Mouse (Mus musculus) Patski (cell line): ENCODE results near the gene Gm17720. TPM values are rescaled to one million over a fixed set of nuclear protein-coding genes. Genes with fewer than 3 reads are reported as not detected.
"Not testable (repeated sequence)": the region's sequence is repeated elsewhere in the genome, so short reads cannot be mapped to it uniquely, and the experiment has no call there.

Experiments
- ATAC-seq: fragments of 100-300 bp; one replicate; pipeline ENCODE4 v1.8.0; 2021
- CTCF ChIA-PET: fragments of 350-600 bp; sonication (Branson Sonifier 250); formaldehyde crosslinking; loops from one replicate; lab custom pipeline; 2022; ENCODE audit warnings: inconsistent platforms; lab: Charles Lee
- POLR2A ChIA-PET: fragments of 350-600 bp; sonication (Branson Sonifier 250); formaldehyde crosslinking; loops from one replicate; lab custom pipeline; 2022; ENCODE audit warnings: antibody characterized with exemption, inconsistent platforms; lab: Charles Lee
- DNase-seq: peaks from one replicate; pipeline ENCODE4 v3.0.0-alpha.2; 2011; ENCODE audit warnings: low read depth, low spot score
- H3K27me3 ChIP-seq: fragments of 371-371 bp; one replicate; pipeline ENCODE4 v1.5.1; 2021
- CTCF ChIP-seq: fragments of 100-300 bp; IDR thresholded peaks from one replicate; pipeline ENCODE4 v1.5.1; 2021
- in situ Hi-C: fragments of 300-500 bp; cut with MboI; formaldehyde crosslinking; loops from 3 replicates; pipeline ENCODE4 v1.11.1; 2018; ENCODE audit warnings: low pct_unique_long_range_greater_than_20kb, mixed read lengths
- polyA plus RNA-seq: library from polyadenylated mRNA; unstranded; gene quantifications from one replicate; pipeline ENCODE4 v1.2.3, GENCODE M21; 2021

Gm17720 gene
- polyA plus RNA-seq, 1 experiment from 2014 or later = not detected

GRCm38 (mm10) chr8:110051208-110051607 is 51.3 kb downstream of the Gm17720 start:
- ATAC-seq = no peak
- peaks cover 30% of the 10 kb centered on the region for H3K27me3 ChIP-seq
- no peak for DNase-seq
- CTCF ChIA-PET = no interaction called here
- in situ Hi-C loops = no loop called here
- POLR2A ChIA-PET = no interaction called here
- TF ChIP-seq CTCF = no peak

DNA sequence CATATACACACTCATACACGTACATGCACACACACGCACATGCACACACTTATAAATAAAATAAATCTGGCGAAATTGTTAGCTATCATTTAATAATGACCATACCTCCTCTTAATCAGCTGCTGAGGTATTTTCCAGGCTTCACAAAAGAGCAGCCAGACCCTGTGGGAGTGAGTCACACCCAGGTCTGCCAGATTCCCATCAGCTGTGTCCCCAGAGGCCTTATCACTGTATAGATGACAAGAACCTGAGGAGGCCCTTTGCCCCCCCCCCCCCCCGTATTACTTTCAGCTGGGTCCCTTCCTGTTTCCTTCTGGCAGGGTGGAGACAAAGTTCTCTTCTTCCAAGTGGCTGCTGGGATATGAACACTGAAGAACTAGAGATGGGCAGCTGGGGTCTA is 62.0 kb downstream of the Gm17720 start:
- DNase-seq (no peak), ATAC-seq (no peak)
- POLR2A ChIA-PET = no interaction called here
- TF ChIP-seq CTCF = no peak
- in situ Hi-C loops = no loop called here
- peaks cover 5% of the 10 kb centered on the region for H3K27me3 ChIP-seq
- CTCF ChIA-PET = interaction anchor here (1.4 kb wide), 1 partner anchor 18 kb away, joined by 4 read pairs; no protein-coding TSS in a partner anchor

DNA sequence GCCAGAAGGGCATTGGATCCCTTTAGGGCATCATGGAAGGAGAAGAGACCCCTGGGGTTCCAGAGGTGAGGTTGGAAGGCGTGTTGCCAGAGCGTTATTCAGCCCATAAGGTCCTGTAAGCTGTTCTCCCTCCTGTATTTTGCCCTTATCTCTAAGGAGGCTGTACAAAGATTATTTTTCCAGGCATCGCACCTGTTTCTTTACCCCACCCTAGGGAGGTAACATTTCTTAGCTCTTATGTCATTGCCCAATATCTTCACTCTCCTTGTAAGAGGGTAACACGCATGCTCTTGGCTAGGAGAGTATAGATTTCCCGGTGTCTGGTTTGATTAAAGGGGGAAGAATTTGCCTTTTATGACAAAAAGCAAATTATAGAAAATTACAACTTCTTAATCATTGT is 62.9 kb downstream of the Gm17720 start, which contains the start of gene Chst4:
Chst4 (minus strand) TSS at position 82 of the 400 bp plus-strand sequence.
- ChIA-PET CTCF (interaction anchor here (1.4 kb wide), 1 partner anchor 19 kb away, joined by 4 read pairs; no protein-coding TSS in a partner anchor), POLR2A (no interaction called here)
- DNase-seq = no peak
- TF ChIP-seq CTCF = no peak
- peaks cover 5% of the 10 kb centered on the region for H3K27me3 ChIP-seq
- ATAC-seq = no peak
- in situ Hi-C loops = no loop called here

- CTCF ChIA-PET = interaction anchor here (1.6 kb wide), 1 partner anchor 19 kb away, joined by 3 read pairs; no protein-coding TSS in a partner anchor
- POLR2A ChIA-PET = interaction anchor here (0.6 kb wide), 1 partner anchor 17 kb away, joined by 6 read pairs; no protein-coding TSS in a partner anchor
- H3K27me3 ChIP-seq = peaks cover 5% of the 10 kb centered on the region
- no peak for DNase-seq
- no peak for ATAC-seq
- in situ Hi-C loops = no loop called here
- TF ChIP-seq CTCF = no peak
Observed at GRCm38 (mm10) chr8:110039216-110039615, 63.3 kb downstream of the Gm17720 start.

DNA sequence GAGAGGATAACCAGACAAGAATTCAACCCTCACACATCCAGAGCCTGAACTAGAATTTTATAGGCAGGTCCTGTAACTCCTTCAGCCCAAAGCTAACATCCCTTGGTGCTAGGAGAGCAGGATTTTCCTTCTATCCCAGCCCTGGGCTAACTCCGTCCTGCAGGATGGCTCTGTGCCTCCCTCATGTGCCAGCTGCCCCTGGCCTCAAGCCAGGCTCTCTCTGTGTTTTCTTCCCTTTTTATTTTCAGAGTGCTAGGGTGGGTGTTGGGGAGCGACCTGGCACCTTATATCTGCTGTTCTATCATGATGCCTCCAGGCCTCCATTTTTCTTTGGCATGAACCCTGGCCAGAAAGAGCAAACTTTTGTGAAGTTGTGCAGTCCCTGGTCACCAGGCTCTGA is 66.4 kb downstream of the Gm17720 start:
- no peak for TF ChIP-seq CTCF
- no peak for ATAC-seq
- ChIA-PET POLR2A (no interaction called here), CTCF (no interaction called here)
- peaks cover 5% of the 10 kb centered on the region for H3K27me3 ChIP-seq
- no peak for DNase-seq
- in situ Hi-C loops = no loop called here

- ATAC-seq (no peak), DNase-seq (no peak)
- POLR2A ChIA-PET = no interaction called here
- CTCF ChIA-PET = no interaction called here
- no peaks in the 10 kb centered on the region for H3K27me3 ChIP-seq
- in situ Hi-C loops = no loop called here
- TF ChIP-seq CTCF = no peak
Observed at GRCm38 (mm10) chr8:110034331-110034730, 68.2 kb downstream of the Gm17720 start.

DNA sequence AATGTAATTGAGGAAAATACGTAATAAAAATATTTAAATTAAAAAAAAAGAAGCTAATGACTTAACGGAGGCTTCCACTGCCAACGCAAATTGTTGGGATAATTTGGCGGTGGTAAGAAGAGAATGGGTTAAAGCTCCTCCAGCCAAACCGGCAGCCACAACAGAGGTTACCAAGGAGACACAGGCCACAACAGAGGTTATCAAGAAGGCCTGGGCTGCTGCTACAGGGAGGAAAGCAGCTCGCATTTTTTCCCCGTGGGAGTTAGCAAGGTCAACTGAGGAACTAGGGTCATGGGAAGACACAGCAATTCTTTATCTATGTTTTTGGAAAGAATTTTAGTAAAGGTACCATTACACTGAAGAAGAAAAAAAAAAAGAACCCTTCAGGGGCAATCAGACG is 68.8 kb downstream of the Gm17720 start:
- POLR2A ChIA-PET = interaction anchor here (0.7 kb wide), 1 partner anchor 789 kb away, joined by 3 read pairs; no protein-coding TSS in a partner anchor
- in situ Hi-C loops = not testable (repeated sequence)

More for the DNA sequence above, 68.8 kb downstream of the Gm17720 start:
- CTCF ChIA-PET, DNase-seq, ATAC-seq, H3K27me3 ChIP-seq: not testable (repeated sequence)

Other genes starting within 250 kb of the Gm17720 start
- 11.1 TPM for gene Phlpp2, start 234.2 kb downstream of the Gm17720 start, polyA plus RNA-seq
- gene Marveld3, start 140.6 kb downstream of the Gm17720 start, polyA plus RNA-seq = 11.7 TPM
- gene Tat, start 112.3 kb downstream of the Gm17720 start, polyA plus RNA-seq = 0.04 TPM
- gene Chst4, start 63.0 kb downstream of the Gm17720 start, polyA plus RNA-seq = not detected
- 4.2 TPM for gene Zfp612, start 23.0 kb downstream of the Gm17720 start, polyA plus RNA-seq
- gene Gm21964, start 1.5 kb downstream of the Gm17720 start, polyA plus RNA-seq = not detected
- not detected for gene Calb2, start 65.5 kb upstream of the Gm17720 start, polyA plus RNA-seq
- 8.6 TPM for gene Cmtr2, start 112.9 kb upstream of the Gm17720 start, polyA plus RNA-seq
- 0.10 TPM for gene Hydin, start 164.2 kb upstream of the Gm17720 start, polyA plus RNA-seq